Mouse (Mus musculus): ENCODE results near the gene Vmn2r11. TPM values are rescaled to one million over a fixed set of nuclear protein-coding genes. Genes with fewer than 3 reads are reported as not detected.

The Vmn2r11 gene
- total RNA-seq (2023): not detected

GRCm38 (mm10) chr5:109059469-109059868 is at the start of gene Vmn2r11:
Gene Vmn2r11 (minus strand): TSS chr5:109059569.

DNA sequence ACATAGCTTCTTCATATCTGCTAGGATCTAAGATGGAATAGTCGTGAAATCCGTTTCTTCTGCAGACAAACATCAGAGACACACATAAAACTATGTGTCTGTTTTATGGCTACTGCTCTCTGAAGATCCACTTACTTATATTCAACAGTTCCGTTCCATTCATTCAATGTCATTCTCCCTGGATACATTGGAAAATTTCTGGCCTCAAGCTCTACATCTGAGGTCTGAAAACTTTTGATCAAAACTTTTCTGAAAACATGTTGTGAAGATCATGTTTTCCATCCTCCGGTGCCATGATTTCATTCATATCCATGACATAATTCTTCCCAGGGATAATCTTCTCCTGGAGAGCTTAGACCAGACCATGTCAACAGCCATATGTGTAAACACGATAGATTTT is 38.5 kb upstream of the Vmn2r11 start, which contains the start of gene Vmn2r12:
Gene Vmn2r12, minus strand, starts transcription at position 101 of the 400 bp plus-strand sequence.

DNA sequence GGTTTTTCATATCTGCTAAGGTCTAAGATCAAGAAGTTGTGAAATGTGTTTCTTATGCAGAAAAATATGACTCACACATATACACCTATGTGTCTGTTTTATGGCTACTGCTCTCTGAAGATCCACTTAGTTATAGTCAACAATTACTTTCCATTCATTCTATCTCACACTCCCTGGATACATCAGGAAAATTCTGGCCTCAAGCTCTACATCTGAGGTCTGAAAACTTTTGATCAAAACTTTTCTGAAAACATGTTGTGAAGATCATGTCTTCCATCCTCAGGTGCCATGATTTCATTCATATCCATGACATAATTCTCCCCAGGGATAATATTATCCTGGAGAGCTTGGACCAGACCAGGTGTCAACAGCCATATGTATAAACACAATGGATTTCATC is 52.9 kb downstream of the Vmn2r11 start, which contains the start of gene Vmn2r10:
Gene Vmn2r10, minus strand, starts transcription at position 101 of the 400 bp plus-strand sequence.

Other genes with a start within 250 kb of the Vmn2r11 start
- gene Vmn2r9, start 207.0 kb downstream of the Vmn2r11 start, total RNA-seq (2023): not detected
- gene Vmn2r10, start 53.0 kb downstream of the Vmn2r11 start, total RNA-seq (2023): not detected
- gene Vmn2r12, start 38.4 kb upstream of the Vmn2r11 start, total RNA-seq (2023): not detected
- not detected for gene Vmn2r13, start 132.6 kb upstream of the Vmn2r11 start, total RNA-seq (2023)
- not detected for gene Vmn2r14, start 165.1 kb upstream of the Vmn2r11 start, total RNA-seq (2023)
- gene Vmn2r15, start 238.1 kb upstream of the Vmn2r11 start, total RNA-seq (2023): not detected

Data from neutrophil, adult 59 days (primary cell).